Mouse (Mus musculus): ENCODE results near the gene Mast4. TPM values are rescaled to one million over a fixed set of nuclear protein-coding genes. Genes with fewer than 3 reads are reported as not detected.
"Not testable (repeated sequence)": the region's sequence is repeated elsewhere in the genome, so short reads cannot be mapped to it uniquely, and the experiment has no call there.

Mast4 gene
- polyA plus RNA-seq, 1 experiment = 51.8 TPM

DNA sequence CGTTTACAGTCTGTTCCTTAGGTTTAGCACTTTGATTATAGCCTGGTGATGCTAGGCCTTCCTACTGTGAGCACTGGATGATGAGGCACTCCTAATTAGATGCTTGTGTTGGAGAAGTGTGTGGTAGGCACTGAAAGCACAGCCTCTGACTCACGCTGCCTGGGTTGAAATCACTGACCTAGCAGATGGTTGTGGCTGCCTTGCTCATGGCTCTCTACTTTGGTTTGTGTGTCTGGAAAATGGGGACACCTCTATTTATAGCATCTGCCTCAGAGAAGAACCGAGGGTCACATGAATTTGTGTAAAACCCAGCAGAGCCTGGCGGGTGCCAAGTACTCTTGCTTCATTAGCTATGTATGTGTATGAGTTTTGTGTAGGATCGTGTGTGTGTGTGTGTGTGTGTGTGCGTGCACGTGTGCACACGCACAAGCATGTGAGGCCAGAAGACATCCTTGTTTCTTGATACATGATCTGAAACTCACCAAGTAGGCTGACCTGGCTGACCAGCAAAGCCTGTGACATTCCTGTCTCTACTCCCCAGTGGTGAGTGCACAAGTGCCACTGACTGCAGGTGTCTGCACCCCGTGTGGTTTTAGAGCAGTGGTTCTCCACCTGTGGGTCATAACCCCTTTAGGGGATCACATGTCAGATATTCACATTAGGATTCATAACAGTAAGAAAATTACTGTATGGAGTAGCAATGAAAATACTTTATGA, 588.5 kb downstream of the Mast4 start:
- TF ChIP-seq POLR2A (IDR thresholded peaks at IDR 0.05; ENCODE audit: low read depth, low read length) = no peak
- no peak for TF ChIP-seq CTCF (IDR thresholded peaks at IDR 0.05; ENCODE audit: borderline replicate concordance, insufficient read depth, low read length)
- Histone ChIP-seq H3K27ac (ENCODE audit: insufficient read depth, low read length) (peak overlapping the region; percentile 86), H3K4me3 (ENCODE audit: insufficient read depth, low read length) (no peak overlapping the region), H3K4me1 (ENCODE audit: control insufficient read depth, insufficient read depth, low read length) (peaks cover 9% of the 10 kb centered on the region)

DNA sequence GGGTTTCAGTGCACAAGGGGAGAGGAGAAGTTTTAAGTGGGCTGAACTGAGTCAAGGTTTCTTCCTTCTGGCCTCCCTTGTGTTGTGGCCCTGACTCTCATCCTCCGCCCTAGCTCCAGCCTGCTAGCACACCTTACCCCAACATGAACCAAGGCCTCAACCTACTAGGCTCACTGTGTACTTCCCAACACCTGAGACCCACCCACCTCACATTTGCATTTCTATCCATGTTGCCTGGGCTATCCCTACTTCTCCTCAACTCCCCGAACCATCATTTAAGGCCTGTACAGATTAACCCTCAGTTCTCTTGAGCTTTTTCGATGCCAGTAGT, 589.1 kb downstream of the Mast4 start:
- no peak for TF ChIP-seq POLR2A (IDR thresholded peaks at IDR 0.05; ENCODE audit: low read depth, low read length)
- no peak for TF ChIP-seq CTCF (IDR thresholded peaks at IDR 0.05; ENCODE audit: borderline replicate concordance, insufficient read depth, low read length)
- peak overlapping the region; percentile 86 for H3K27ac ChIP-seq (ENCODE audit: insufficient read depth, low read length)

GRCm38 (mm10) chr13:102744481-102745269, 589.6 kb downstream of the Mast4 start:
- TF ChIP-seq POLR2A (IDR thresholded peaks at IDR 0.05; ENCODE audit: low read depth, low read length) (no peak), CTCF (IDR thresholded peaks at IDR 0.05; ENCODE audit: borderline replicate concordance, insufficient read depth, low read length) (peak; percentile 64; the same call in 1 of the 2 replicates)
- H3K27ac ChIP-seq (ENCODE audit: insufficient read depth, low read length) = peak overlapping the region; percentile 86
- no peak overlapping the region for H3K4me3 ChIP-seq (ENCODE audit: insufficient read depth, low read length)
- peaks cover 9% of the 10 kb centered on the region for H3K4me1 ChIP-seq (ENCODE audit: control insufficient read depth, insufficient read depth, low read length)

More for the DNA sequence above, 589.1 kb downstream of the Mast4 start:
- H3K4me3 ChIP-seq (ENCODE audit: insufficient read depth, low read length) = no peak overlapping the region
- peaks cover 9% of the 10 kb centered on the region for H3K4me1 ChIP-seq (ENCODE audit: control insufficient read depth, insufficient read depth, low read length)

DNA sequence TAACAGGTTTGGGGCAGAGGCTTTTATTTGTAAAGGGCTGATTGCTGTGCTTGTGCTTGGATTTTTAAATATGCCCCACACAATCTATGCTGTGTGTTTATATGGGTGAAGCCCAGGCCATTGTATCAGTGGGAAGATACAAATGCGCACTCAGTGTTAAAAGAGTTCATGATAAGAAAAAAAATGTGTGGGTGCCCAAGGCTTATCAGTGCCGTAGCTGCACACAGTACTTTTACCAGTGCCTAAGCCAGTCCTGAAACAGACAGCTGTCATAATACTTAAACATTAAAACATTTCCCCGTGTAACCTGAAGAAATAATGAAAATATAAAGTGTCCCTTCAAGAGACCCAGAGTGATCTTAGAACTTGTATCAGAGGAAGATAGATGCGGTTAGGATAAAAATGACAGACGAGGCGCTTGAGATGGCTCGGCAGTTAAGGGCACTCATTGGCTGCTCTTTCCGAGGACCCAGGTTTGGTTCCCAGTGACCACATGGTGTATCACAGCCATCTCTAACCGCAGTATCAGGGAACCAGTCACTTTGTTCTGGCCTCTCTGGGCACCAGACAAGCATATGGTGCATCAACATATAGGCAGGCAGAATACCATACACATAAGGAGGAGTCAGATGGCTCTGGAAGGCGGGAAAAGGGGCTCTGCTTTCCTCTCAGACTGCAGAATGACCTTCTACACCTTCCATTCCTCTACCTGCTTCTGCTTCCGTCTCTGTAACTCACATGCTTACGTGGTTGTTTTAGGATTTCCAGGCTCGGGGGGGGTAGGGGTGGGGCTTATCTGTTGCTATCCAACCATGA, 594.4 kb downstream of the Mast4 start:
- no peaks in the 10 kb centered on the region for H3K4me1 ChIP-seq (ENCODE audit: control insufficient read depth, insufficient read depth, low read length)
- TF ChIP-seq POLR2A (IDR thresholded peaks at IDR 0.05; ENCODE audit: low read depth, low read length) = no peak
- no peak for TF ChIP-seq CTCF (IDR thresholded peaks at IDR 0.05; ENCODE audit: borderline replicate concordance, insufficient read depth, low read length)
- H3K27ac ChIP-seq (ENCODE audit: insufficient read depth, low read length) = no peak overlapping the region
- H3K4me3 ChIP-seq (ENCODE audit: insufficient read depth, low read length) = no peak overlapping the region

GRCm38 (mm10) chr13:102737811-102738210, 596.5 kb downstream of the Mast4 start:
- no peak overlapping the region for H3K4me3 ChIP-seq (ENCODE audit: insufficient read depth, low read length)

GRCm38 (mm10) chr13:102733063-102733462, 601.2 kb downstream of the Mast4 start:
- Histone ChIP-seq H3K27ac (ENCODE audit: insufficient read depth, low read length) (no peak overlapping the region), H3K4me3 (ENCODE audit: insufficient read depth, low read length) (no peak overlapping the region), H3K4me1 (ENCODE audit: control insufficient read depth, insufficient read depth, low read length) (0 out of 2 replicates have a peak, but pooled peaks cover 2% of the 10 kb centered on the region)
- TF ChIP-seq POLR2A (IDR thresholded peaks at IDR 0.05; ENCODE audit: low read depth, low read length) = no peak
- no peak for TF ChIP-seq CTCF (IDR thresholded peaks at IDR 0.05; ENCODE audit: borderline replicate concordance, insufficient read depth, low read length)

More at GRCm38 (mm10) chr13:102737811-102738210, 596.5 kb downstream of the Mast4 start:
- H3K27ac ChIP-seq (ENCODE audit: insufficient read depth, low read length) = no peak overlapping the region
- no peaks in the 10 kb centered on the region for H3K4me1 ChIP-seq (ENCODE audit: control insufficient read depth, insufficient read depth, low read length)
- TF ChIP-seq POLR2A (IDR thresholded peaks at IDR 0.05; ENCODE audit: low read depth, low read length) (no peak), CTCF (IDR thresholded peaks at IDR 0.05; ENCODE audit: borderline replicate concordance, insufficient read depth, low read length) (no peak)

GRCm38 (mm10) chr13:102728951-102729350, 605.3 kb downstream of the Mast4 start:
- H3K4me3 ChIP-seq (ENCODE audit: insufficient read depth, low read length); H3K4me1 ChIP-seq (ENCODE audit: control insufficient read depth, insufficient read depth, low read length); H3K27ac ChIP-seq (ENCODE audit: insufficient read depth, low read length): not testable (repeated sequence)

DNA sequence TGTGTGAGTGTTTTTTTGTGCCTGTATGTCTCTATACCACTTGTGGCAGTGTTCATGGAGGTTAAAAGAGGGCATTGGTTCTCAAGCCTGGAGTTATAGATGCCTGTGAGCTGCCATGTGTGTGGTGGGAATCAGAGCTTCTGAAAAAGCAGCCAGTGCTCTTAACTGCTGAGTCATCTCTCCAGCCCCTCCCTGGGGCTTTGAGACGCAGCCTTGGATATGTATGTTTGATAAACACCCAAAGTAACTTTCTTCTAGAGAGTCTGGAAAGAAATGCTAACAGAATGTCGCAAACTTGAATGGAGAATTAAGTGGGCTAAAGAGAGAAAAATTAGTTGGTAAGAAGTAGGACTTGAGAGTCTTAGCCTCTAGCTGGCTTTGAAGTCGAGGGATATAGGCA, 606.3 kb downstream of the Mast4 start:
- Histone ChIP-seq H3K27ac (ENCODE audit: insufficient read depth, low read length) (no peak overlapping the region), H3K4me3 (ENCODE audit: insufficient read depth, low read length) (no peak overlapping the region), H3K4me1 (ENCODE audit: control insufficient read depth, insufficient read depth, low read length) (0 out of 2 replicates have a peak, but pooled peaks cover 2% of the 10 kb centered on the region)
- no peak for TF ChIP-seq POLR2A (IDR thresholded peaks at IDR 0.05; ENCODE audit: low read depth, low read length)

GRCm38 (mm10) chr13:102726876-102727275, 607.4 kb downstream of the Mast4 start:
- TF ChIP-seq CTCF (IDR thresholded peaks at IDR 0.05; ENCODE audit: borderline replicate concordance, insufficient read depth, low read length) (no peak), POLR2A (IDR thresholded peaks at IDR 0.05; ENCODE audit: low read depth, low read length) (no peak)
- H3K4me1 ChIP-seq (ENCODE audit: control insufficient read depth, insufficient read depth, low read length) = 0 out of 2 replicates have a peak, but pooled peaks cover 2% of the 10 kb centered on the region

More at GRCm38 (mm10) chr13:102726876-102727275, 607.4 kb downstream of the Mast4 start:
- no peak overlapping the region for H3K4me3 ChIP-seq (ENCODE audit: insufficient read depth, low read length)
- peak overlapping the region; percentile 44; the same call in 1 of the 2 replicates for H3K27ac ChIP-seq (ENCODE audit: insufficient read depth, low read length)
